Mouse (Mus musculus) hindbrain, embryonic 12.5 days (tissue): ENCODE results near the gene Gm20388. TPM values are rescaled to one million over a fixed set of nuclear protein-coding genes. Genes with fewer than 3 reads are reported as not detected.

Experiments
- ATAC-seq: fragments of 200-750 bp; cut with Nextera tagmentation; 2 replicates; pipeline ENCODE4 v1.8.0; 2017; ENCODE audit warnings: moderate TSS enrichment; ENCODE audit not compliant: low FRiP score
- H3K27ac ChIP-seq: fragments of 300-500 bp; sonication (generic); 2 replicates; pipeline ENCODE4 v1.5.1; 2016; ENCODE audit warnings: mild to moderate bottlenecking
- H3K27me3 ChIP-seq: fragments of 300-500 bp; sonication (generic); 2 replicates; pipeline ENCODE4 v1.6.1; 2016; ENCODE audit warnings: mild to moderate bottlenecking
- H3K36me3 ChIP-seq: fragments of 300-500 bp; sonication (generic); 2 replicates; pipeline ENCODE4 v1.6.1; 2016; ENCODE audit warnings: mild to moderate bottlenecking
- H3K4me1 ChIP-seq: fragments of 300-500 bp; sonication (generic); 2 replicates; pipeline ENCODE4 v1.6.1; 2016
- H3K4me2 ChIP-seq: fragments of 300-500 bp; sonication (generic); replicated peaks from 2 replicates; pipeline ENCODE4 v1.6.1; 2016; ENCODE audit warnings: mild to moderate bottlenecking
- H3K4me3 ChIP-seq: fragments of 300-500 bp; sonication (generic); 2 replicates; pipeline ENCODE4 v1.5.1; 2016; ENCODE audit warnings: mild to moderate bottlenecking
- H3K9ac ChIP-seq: fragments of 300-500 bp; sonication (generic); 2 replicates; pipeline ENCODE4 v1.6.1; 2016; ENCODE audit warnings: mild to moderate bottlenecking, moderate library complexity
- H3K9me3 ChIP-seq: fragments of 300-500 bp; sonication (generic); replicated peaks from 2 replicates; pipeline ENCODE4 v1.6.1; 2016; ENCODE audit warnings: mild to moderate bottlenecking
- WGBS: fragments of 180-500 bp; shearing (Covaris S2); methylation state at CpG from one replicate; pipeline ENCODE4 v1.1.7; 2016; 5-methylcytosine and 5-hydroxymethylcytosine counted together
- polyA plus RNA-seq: library from polyadenylated mRNA; unstranded; fragments of >200 nt; fragmentation: Nextera tagmentation; extraction: Ambion mirVana; gene quantifications from 2 replicates; pipeline ENCODE4 v1.2.1, GENCODE M21; 2016

The Gm20388 gene
- polyA plus RNA-seq, 1 experiment from 2014 or later: not detected

GRCm38 (mm10) chr8:124346852-124347523, 4436.3 kb downstream of the Gm20388 start:
- Histone ChIP-seq H3K4me1 (no peaks in the 10 kb centered on the region), H3K9me3 (no peaks in the 10 kb centered on the region), H3K27ac (no peak overlapping the region), H3K27me3 (no peaks in the 10 kb centered on the region), H3K36me3 (peaks cover 32% of the 10 kb centered on the region), H3K4me3 (no peak overlapping the region), H3K4me2 (no peak overlapping the region), H3K9ac (no peak overlapping the region)
- peak; percentile 53; the same call in 1 of the 2 replicates for ATAC-seq
- WGBS: 49% methylated on average over 19 of the region's 19 CpGs

- no peak overlapping the region for H3K4me2 ChIP-seq
- H3K9me3 ChIP-seq: no peaks in the 10 kb centered on the region
- H3K4me1 ChIP-seq: no peaks in the 10 kb centered on the region
- H3K27me3 ChIP-seq: no peaks in the 10 kb centered on the region
- peaks cover 23% of the 10 kb centered on the region for H3K36me3 ChIP-seq
- ATAC-seq: no peak
- no peak overlapping the region for H3K27ac ChIP-seq
- H3K9ac ChIP-seq: no peak overlapping the region
- no peak overlapping the region for H3K4me3 ChIP-seq
- WGBS: 48% methylated on average over 1 of the region's 1 CpGs
Measured at GRCm38 (mm10) chr8:124348087-124348486, 4437.4 kb downstream of the Gm20388 start.

- H3K36me3 ChIP-seq: peaks cover 7% of the 10 kb centered on the region
- no peaks in the 10 kb centered on the region for H3K9me3 ChIP-seq
- no peak overlapping the region for H3K4me2 ChIP-seq
- H3K4me3 ChIP-seq: no peak overlapping the region
- no peak overlapping the region for H3K27ac ChIP-seq
- ATAC-seq: no peak
- H3K9ac ChIP-seq: no peak overlapping the region
- H3K27me3 ChIP-seq: no peaks in the 10 kb centered on the region
- WGBS: 37% methylated on average over 7 of the region's 7 CpGs
- H3K4me1 ChIP-seq: no peaks in the 10 kb centered on the region
Measured at GRCm38 (mm10) chr8:124349663-124350062, 4439.0 kb downstream of the Gm20388 start.

- Histone ChIP-seq H3K4me3 (no peak overlapping the region), H3K4me2 (no peak overlapping the region)
- ATAC-seq: no peak
Measured at GRCm38 (mm10) chr8:124351636-124352035, 4441.0 kb downstream of the Gm20388 start.

GRCm38 (mm10) chr8:124360911-124361310, 4450.3 kb downstream of the Gm20388 start:
- H3K9me3 ChIP-seq: 0 out of 2 replicates have a peak, but pooled peaks cover 8% of the 10 kb centered on the region
- no peak for ATAC-seq
- H3K27ac ChIP-seq: no peak overlapping the region
- H3K4me3 ChIP-seq: no peak overlapping the region
- no peaks in the 10 kb centered on the region for H3K27me3 ChIP-seq
- H3K9ac ChIP-seq: no peak overlapping the region
- 80% methylated on average over 3 of the region's 3 CpGs for WGBS
- H3K4me2 ChIP-seq: no peak overlapping the region
- H3K4me1 ChIP-seq: no peaks in the 10 kb centered on the region
- no peaks in the 10 kb centered on the region for H3K36me3 ChIP-seq

More at GRCm38 (mm10) chr8:124351636-124352035, 4441.0 kb downstream of the Gm20388 start:
- whole genome bisulfite sequencing: 66% methylated on average over 5 of the region's 5 CpGs
- Histone ChIP-seq H3K27me3 (no peaks in the 10 kb centered on the region), H3K9ac (no peak overlapping the region), H3K27ac (no peak overlapping the region), H3K4me1 (no peaks in the 10 kb centered on the region), H3K36me3 (no peaks in the 10 kb centered on the region), H3K9me3 (no peaks in the 10 kb centered on the region)

- Histone ChIP-seq H3K9ac (no peak overlapping the region), H3K4me3 (no peak overlapping the region), H3K27ac (no peak overlapping the region), H3K27me3 (no peaks in the 10 kb centered on the region), H3K9me3 (0 out of 2 replicates have a peak, but pooled peaks cover 8% of the 10 kb centered on the region), H3K4me2 (no peak overlapping the region), H3K4me1 (no peaks in the 10 kb centered on the region), H3K36me3 (no peaks in the 10 kb centered on the region)
- ATAC-seq: no peak
- 81% methylated on average over 11 of the region's 11 CpGs for WGBS
Measured at GRCm38 (mm10) chr8:124361773-124362427, 4451.3 kb downstream of the Gm20388 start.

- H3K4me2 ChIP-seq: no peak overlapping the region
- ATAC-seq: no peak
- no peak overlapping the region for H3K4me3 ChIP-seq
- H3K4me1 ChIP-seq: no peaks in the 10 kb centered on the region
- 78% methylated on average over 7 of the region's 7 CpGs for WGBS
- no peaks in the 10 kb centered on the region for H3K36me3 ChIP-seq
- no peak overlapping the region for H3K27ac ChIP-seq
- no peak overlapping the region for H3K9ac ChIP-seq
- 0 out of 2 replicates have a peak, but pooled peaks cover 8% of the 10 kb centered on the region for H3K9me3 ChIP-seq
- H3K27me3 ChIP-seq: no peaks in the 10 kb centered on the region
Measured at GRCm38 (mm10) chr8:124362589-124362988, 4451.9 kb downstream of the Gm20388 start.

GRCm38 (mm10) chr8:124363337-124363736, 4452.7 kb downstream of the Gm20388 start:
- no peak for ATAC-seq
- H3K4me1 ChIP-seq: no peaks in the 10 kb centered on the region
- WGBS: 91% methylated on average over 15 of the region's 15 CpGs
- H3K27ac ChIP-seq: no peak overlapping the region
- 0 out of 2 replicates have a peak, but pooled peaks cover 8% of the 10 kb centered on the region for H3K9me3 ChIP-seq
- H3K9ac ChIP-seq: no peak overlapping the region
- no peaks in the 10 kb centered on the region for H3K27me3 ChIP-seq
- no peak overlapping the region for H3K4me3 ChIP-seq
- H3K4me2 ChIP-seq: no peak overlapping the region
- H3K36me3 ChIP-seq: no peaks in the 10 kb centered on the region

GRCm38 (mm10) chr8:124368213-124368612, 4457.6 kb downstream of the Gm20388 start:
- WGBS: 21% methylated on average over 8 of the region's 8 CpGs
- Histone ChIP-seq H3K4me1 (no peaks in the 10 kb centered on the region), H3K36me3 (no peaks in the 10 kb centered on the region), H3K9me3 (no peaks in the 10 kb centered on the region), H3K9ac (no peak overlapping the region), H3K4me3 (no peak overlapping the region), H3K4me2 (no peak overlapping the region), H3K27me3 (no peaks in the 10 kb centered on the region), H3K27ac (no peak overlapping the region)
- ATAC-seq: no peak

- 81% methylated on average over 17 of the region's 17 CpGs for WGBS
- no peak overlapping the region for H3K27ac ChIP-seq
Measured at GRCm38 (mm10) chr8:124370422-124371183, 4460.0 kb downstream of the Gm20388 start.

GRCm38 (mm10) chr8:124371410-124372123, 4460.9 kb downstream of the Gm20388 start:
- 88% methylated on average over 23 of the region's 23 CpGs for WGBS
- Histone ChIP-seq H3K4me3 (no peak overlapping the region), H3K9ac (no peak overlapping the region), H3K9me3 (no peaks in the 10 kb centered on the region), H3K4me2 (no peak overlapping the region), H3K27me3 (no peaks in the 10 kb centered on the region), H3K4me1 (no peaks in the 10 kb centered on the region), H3K36me3 (peaks cover 3% of the 10 kb centered on the region), H3K27ac (no peak overlapping the region)
- ATAC-seq: no peak

More at GRCm38 (mm10) chr8:124370422-124371183, 4460.0 kb downstream of the Gm20388 start:
- H3K9ac ChIP-seq: no peak overlapping the region
- H3K27me3 ChIP-seq: no peaks in the 10 kb centered on the region
- ATAC-seq: no peak
- H3K4me1 ChIP-seq: no peaks in the 10 kb centered on the region
- peaks cover 2% of the 10 kb centered on the region; the same call in 1 of the 2 replicates for H3K36me3 ChIP-seq
- H3K9me3 ChIP-seq: no peaks in the 10 kb centered on the region
- no peak overlapping the region for H3K4me3 ChIP-seq
- H3K4me2 ChIP-seq: no peak overlapping the region

GRCm38 (mm10) chr8:124373753-124374152, 4463.1 kb downstream of the Gm20388 start:
- no peak for ATAC-seq
- Histone ChIP-seq H3K27ac (no peak overlapping the region), H3K27me3 (no peaks in the 10 kb centered on the region), H3K4me2 (no peak overlapping the region), H3K9me3 (no peaks in the 10 kb centered on the region), H3K4me1 (no peaks in the 10 kb centered on the region), H3K9ac (no peak overlapping the region), H3K4me3 (no peak overlapping the region), H3K36me3 (peaks cover 3% of the 10 kb centered on the region)
- WGBS: 91% methylated on average over 5 of the region's 5 CpGs
